Mouse (Mus musculus) CD4-positive naive resting alpha-beta T cell, adult 57 days (primary cell): ENCODE data around the gene Setd6. TPM values are rescaled to one million over a fixed set of nuclear protein-coding genes. Genes with fewer than 3 reads are reported as not detected.

ENCODE experiments used
- total RNA-seq: library from RNA; stranded (reverse); gene quantifications from one replicate; pipeline ENCODE4 v1.2.4, GENCODE M21; 2023

Gene Setd6
- total RNA-seq, result 50.0 TPM

DNA sequence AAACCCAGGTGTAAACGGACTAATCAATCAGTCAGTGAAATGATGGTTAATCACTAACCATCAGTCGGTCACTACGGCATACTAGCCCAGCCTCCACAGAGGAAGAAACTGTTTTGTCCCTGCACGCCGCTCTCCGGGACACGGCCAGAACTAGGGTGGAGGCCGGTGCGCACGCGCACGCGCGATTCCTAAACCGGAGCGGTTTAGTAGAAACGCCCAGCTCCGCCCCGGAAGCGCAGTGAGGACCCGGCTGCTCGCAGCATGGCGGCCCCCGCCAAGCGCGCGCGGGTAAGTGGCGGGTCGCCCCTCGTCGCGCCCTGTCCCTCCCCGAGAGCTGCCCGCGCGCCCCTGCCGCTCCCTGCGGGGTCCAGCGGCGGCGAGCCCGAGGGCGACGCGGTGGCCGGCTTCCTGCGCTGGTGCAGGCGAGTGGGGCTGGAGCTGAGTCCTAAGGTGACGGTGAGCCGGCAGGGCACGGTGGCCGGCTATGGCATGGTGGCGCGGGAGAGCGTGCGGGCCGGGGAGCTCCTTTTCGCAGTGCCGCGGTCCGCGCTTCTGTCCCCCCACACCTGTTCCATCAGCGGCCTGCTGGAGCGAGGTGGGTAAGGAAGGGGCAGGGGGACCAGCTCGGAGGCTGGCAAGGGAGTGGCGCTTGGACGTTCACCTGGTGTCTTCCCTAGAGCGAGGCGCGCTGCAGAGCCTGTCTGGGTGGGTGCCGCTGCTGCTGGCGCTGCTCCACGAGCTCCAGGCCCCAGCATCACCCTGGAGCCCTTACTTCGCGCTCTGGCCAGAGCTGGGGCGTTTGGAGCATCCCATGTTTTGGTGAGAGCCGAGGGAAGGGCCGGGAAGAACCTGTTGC lies at the start of gene Setd6:
Gene Setd6 (plus strand): TSS at position 206 of the 856 bp plus-strand sequence.

DNA sequence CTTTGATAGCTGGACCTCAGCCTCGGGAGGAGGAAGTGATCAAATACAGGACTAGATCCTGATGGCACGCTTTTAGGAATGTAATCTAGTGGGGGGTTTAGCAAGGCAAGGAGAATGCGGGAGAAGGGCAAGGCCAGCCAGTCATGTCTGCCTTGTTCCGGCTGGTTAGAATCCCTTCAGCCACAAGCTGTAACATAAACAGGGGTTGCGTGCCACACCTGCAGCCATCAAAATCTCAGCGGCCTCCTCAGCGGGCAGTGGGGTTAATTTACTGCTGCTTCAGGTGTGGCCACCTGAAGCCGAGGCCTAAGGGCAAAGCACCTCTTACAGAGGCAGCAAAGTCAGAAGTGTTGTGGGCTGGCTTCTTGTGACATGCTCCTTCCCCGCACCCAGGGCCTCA lies 39.0 kb upstream of the Setd6 start, which contains the start of gene Ndrg4:
Gene Ndrg4 (plus strand): TSS at position 350 of the 400 bp plus-strand sequence.

Other genes starting within 250 kb of the Setd6 start
- gene Csnk2a2, start 225.8 kb upstream of the Setd6 start, total RNA-seq, result 67.1 TPM
- not detected for gene Ccdc113, start 181.8 kb upstream of the Setd6 start, total RNA-seq
- gene Prss54, start 139.5 kb upstream of the Setd6 start, total RNA-seq, result not detected
- gene Gins3, start 82.4 kb upstream of the Setd6 start, total RNA-seq, result 4.1 TPM
- 0.98 TPM for gene Ndrg4, start 38.9 kb upstream of the Setd6 start, total RNA-seq
- gene Cnot1, start 91.6 kb downstream of the Setd6 start, total RNA-seq, result 321 TPM
- 72.7 TPM for gene Sap18b, start 109.5 kb downstream of the Setd6 start, total RNA-seq
- 13.2 TPM for gene Slc38a7, start 137.7 kb downstream of the Setd6 start, total RNA-seq
- 50.2 TPM for gene Got2, start 172.7 kb downstream of the Setd6 start, total RNA-seq